Mouse (Mus musculus) brain, adult 2 months (tissue): ENCODE results near the gene Olfr1437.
"Not testable (repeated sequence)": the region's sequence is repeated elsewhere in the genome, so short reads cannot be mapped to it uniquely, and the experiment has no call there.

Source experiments
- DNase-seq: peaks from one replicate; pipeline ENCODE4 v3.0.0; 2011; ENCODE audit warnings: low read depth, low spot score

Olfr1437 gene

GRCm38 (mm10) chr19:12325001-12325400 is at the start of gene Olfr1437:
Gene Olfr1437, minus strand, starts transcription at chr19:12325101.
- DNase-seq = no peak

GRCm38 (mm10) chr19:12374465-12375025 is 49.6 kb upstream of the Olfr1437 start:
- DNase-seq = peak; percentile 74

GRCm38 (mm10) chr19:12373004-12373403 is 48.1 kb upstream of the Olfr1437 start:
- DNase-seq = peak; percentile 19

GRCm38 (mm10) chr19:12335810-12336209 is 10.9 kb upstream of the Olfr1437 start, which contains the start of gene Olfr1438-ps1:
Gene Olfr1438-ps1, minus strand, starts transcription at chr19:12335910.
- DNase-seq = no peak

GRCm38 (mm10) chr19:12299030-12299429 is 25.9 kb downstream of the Olfr1437 start, which contains the start of gene Olfr1436:
Gene Olfr1436, minus strand, starts transcription at chr19:12299130.
- DNase-seq = not testable (repeated sequence)

- DNase-seq = peak; percentile 60
Observed at GRCm38 (mm10) chr19:12292979-12293378, 31.9 kb downstream of the Olfr1437 start.

- DNase-seq = no peak
Observed at GRCm38 (mm10) chr19:12279554-12279953, 45.3 kb downstream of the Olfr1437 start, which contains the start of gene Olfr1434. Gene Olfr1434, plus strand, starts transcription at chr19:12279854.
